Mouse (Mus musculus): ENCODE results near the gene Wnt2b. TPM values are rescaled to one million over a fixed set of nuclear protein-coding genes. Genes with fewer than 3 reads are reported as not detected.

Gene Wnt2b
- polyA plus RNA-seq, 2 experiments: 0.06 TPM; not detected in 1

GRCm38 (mm10) chr3:105005561-105006065, 43.9 kb upstream of the Wnt2b start:
- H3K9ac ChIP-seq (replicated peaks): no peak overlapping the region
- H3K27ac ChIP-seq: no peak overlapping the region
- H3K4me2 ChIP-seq (ENCODE audit: low read depth): no peak overlapping the region
- DNase-seq (ENCODE audit: low read depth in 3 of 3, low spot score in 3 of 3): no peak
- H3K4me1 ChIP-seq (replicated peaks; ENCODE audit: control insufficient read depth in 2 of 2, insufficient read depth in 2 of 2, low read length in 1 of 2): no peaks in the 10 kb centered on the region
- no peaks in the 10 kb centered on the region for H3K36me3 ChIP-seq (replicated peaks; ENCODE audit: control insufficient read depth, insufficient read depth, low read depth)
- H3K27me3 ChIP-seq (ENCODE audit: control insufficient read depth, insufficient read depth, low read length): no peaks in the 10 kb centered on the region
- H3K4me3 ChIP-seq (ENCODE audit: insufficient read depth in 1 of 2, low read depth in 2 of 2, low read length in 2 of 2): no peak overlapping the region
- no peaks in the 10 kb centered on the region for H3K9me3 ChIP-seq (ENCODE audit: control insufficient read depth, low read length)
- TF ChIP-seq EP300 (IDR thresholded peaks at IDR 0.05; ENCODE audit: low read depth) (no peak), CTCF (IDR thresholded peaks at IDR 0.05; ENCODE audit: low read depth) (no peak)
- ATAC-seq (ENCODE audit: insufficient read depth): no peak
- WGBS (ENCODE audit: insufficient replicate concordance): 74% methylated on average over 20 of the region's 20 CpGs

DNA sequence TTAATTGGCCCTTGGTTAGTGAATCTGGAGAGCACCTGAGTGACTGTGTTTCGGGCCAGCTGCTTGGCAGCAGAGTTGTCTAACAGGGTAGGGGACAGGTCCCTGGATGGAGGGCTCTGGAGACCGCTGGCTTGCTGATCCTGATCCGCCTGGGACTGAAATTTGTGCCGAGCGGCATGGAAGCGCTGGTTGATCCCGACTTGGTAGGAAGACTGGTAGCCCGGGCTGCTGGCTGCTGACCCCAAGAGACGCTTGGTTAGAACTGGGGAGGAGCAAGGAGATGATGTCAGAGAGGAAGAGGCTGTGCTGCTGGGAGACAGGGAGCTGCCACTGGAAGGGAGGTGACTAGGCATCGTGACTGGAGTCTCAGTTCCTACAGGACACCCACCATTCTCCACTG, 43.3 kb upstream of the Wnt2b start:
- Histone ChIP-seq H3K9me3 (ENCODE audit: control insufficient read depth, low read length) (no peaks in the 10 kb centered on the region), H3K36me3 (replicated peaks; ENCODE audit: control insufficient read depth, insufficient read depth, low read depth) (no peaks in the 10 kb centered on the region), H3K4me1 (replicated peaks; ENCODE audit: control insufficient read depth in 2 of 2, insufficient read depth in 2 of 2, low read length in 1 of 2) (no peaks in the 10 kb centered on the region), H3K27me3 (ENCODE audit: control insufficient read depth, insufficient read depth, low read length) (no peaks in the 10 kb centered on the region), H3K4me2 (ENCODE audit: low read depth) (no peak overlapping the region), H3K27ac (no peak overlapping the region), H3K4me3 (ENCODE audit: insufficient read depth in 1 of 2, low read depth in 2 of 2, low read length in 2 of 2) (no peak overlapping the region), H3K9ac (replicated peaks) (no peak overlapping the region)
- DNase-seq (ENCODE audit: low read depth in 3 of 3, low spot score in 3 of 3): no peak
- WGBS (ENCODE audit: insufficient replicate concordance): 73% methylated on average over 10 of the region's 10 CpGs
- TF ChIP-seq EP300 (IDR thresholded peaks at IDR 0.05; ENCODE audit: low read depth) (no peak), CTCF (IDR thresholded peaks at IDR 0.05; ENCODE audit: low read depth) (no peak)
- no peak for ATAC-seq (ENCODE audit: insufficient read depth)

DNA sequence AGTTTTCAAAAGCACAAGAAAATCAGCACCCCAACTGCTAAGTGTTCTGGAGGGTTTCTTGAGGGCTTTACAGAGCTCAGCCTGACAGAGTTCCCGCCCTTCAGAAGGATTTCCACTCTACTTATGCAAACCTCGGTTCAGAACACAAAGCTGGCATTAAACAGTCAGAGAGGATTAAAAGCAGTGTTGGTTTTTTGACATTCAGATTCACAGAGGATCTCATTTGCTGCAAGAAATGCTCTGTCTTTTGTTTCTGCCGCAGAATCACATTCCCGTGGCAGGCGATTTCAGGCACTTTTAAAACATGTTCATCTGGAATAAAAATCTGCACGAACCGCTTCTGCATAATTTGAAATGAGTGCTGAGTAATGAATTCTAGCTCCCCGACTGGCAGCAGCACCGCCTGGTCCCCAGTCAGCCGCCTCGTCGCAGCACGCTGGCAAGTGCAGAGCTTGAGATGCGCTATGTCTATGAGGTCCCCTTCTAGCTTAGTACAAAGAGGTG, 42.3 kb upstream of the Wnt2b start:
- no peak overlapping the region for H3K4me3 ChIP-seq (ENCODE audit: insufficient read depth in 1 of 2, low read depth in 2 of 2, low read length in 2 of 2)
- no peak overlapping the region for H3K4me2 ChIP-seq (ENCODE audit: low read depth)
- ATAC-seq (ENCODE audit: insufficient read depth) (no peak), DNase-seq (ENCODE audit: low read depth in 3 of 3, low spot score in 3 of 3) (no peak)
- H3K4me1 ChIP-seq (replicated peaks; ENCODE audit: control insufficient read depth in 2 of 2, insufficient read depth in 2 of 2, low read length in 1 of 2): no peaks in the 10 kb centered on the region
- H3K9ac ChIP-seq (replicated peaks): no peak overlapping the region
- 76% methylated on average over 14 of the region's 14 CpGs for WGBS (ENCODE audit: insufficient replicate concordance)
- no peaks in the 10 kb centered on the region for H3K9me3 ChIP-seq (ENCODE audit: control insufficient read depth, low read length)
- H3K27ac ChIP-seq: no peak overlapping the region
- no peaks in the 10 kb centered on the region for H3K27me3 ChIP-seq (ENCODE audit: control insufficient read depth, insufficient read depth, low read length)
- TF ChIP-seq CTCF (IDR thresholded peaks at IDR 0.05; ENCODE audit: low read depth) (no peak), EP300 (IDR thresholded peaks at IDR 0.05; ENCODE audit: low read depth) (no peak)
- no peaks in the 10 kb centered on the region for H3K36me3 ChIP-seq (replicated peaks; ENCODE audit: control insufficient read depth, insufficient read depth, low read depth)

GRCm38 (mm10) chr3:105001374-105001773, 39.7 kb upstream of the Wnt2b start:
- H3K4me1 ChIP-seq (replicated peaks; ENCODE audit: control insufficient read depth in 2 of 2, insufficient read depth in 2 of 2, low read length in 1 of 2): no peaks in the 10 kb centered on the region
- H3K36me3 ChIP-seq (replicated peaks; ENCODE audit: control insufficient read depth, insufficient read depth, low read depth): no peaks in the 10 kb centered on the region
- no peaks in the 10 kb centered on the region for H3K9me3 ChIP-seq (ENCODE audit: control insufficient read depth, low read length)
- no peak overlapping the region for H3K27ac ChIP-seq
- H3K27me3 ChIP-seq (ENCODE audit: control insufficient read depth, insufficient read depth, low read length): no peaks in the 10 kb centered on the region; the same call in 1 of the 2 replicates
- DNase-seq (ENCODE audit: low read depth in 3 of 3, low spot score in 3 of 3): no peak
- WGBS (ENCODE audit: insufficient replicate concordance): 13% methylated on average over 6 of the region's 6 CpGs
- H3K4me3 ChIP-seq (ENCODE audit: insufficient read depth in 1 of 2, low read depth in 2 of 2, low read length in 2 of 2): no peak overlapping the region
- no peak for ATAC-seq (ENCODE audit: insufficient read depth)
- no peak overlapping the region for H3K4me2 ChIP-seq (ENCODE audit: low read depth)
- no peak overlapping the region for H3K9ac ChIP-seq (replicated peaks)
- no peak for TF ChIP-seq EP300 (IDR thresholded peaks at IDR 0.05; ENCODE audit: low read depth)
- no peak for TF ChIP-seq CTCF (IDR thresholded peaks at IDR 0.05; ENCODE audit: low read depth)

- no peaks in the 10 kb centered on the region for H3K4me1 ChIP-seq (replicated peaks; ENCODE audit: control insufficient read depth in 2 of 2, insufficient read depth in 2 of 2, low read length in 1 of 2)
- no peak for TF ChIP-seq EP300 (IDR thresholded peaks at IDR 0.05; ENCODE audit: low read depth)
- no peak for TF ChIP-seq CTCF (IDR thresholded peaks at IDR 0.05; ENCODE audit: low read depth)
- no peak for ATAC-seq (ENCODE audit: insufficient read depth)
- H3K4me3 ChIP-seq (ENCODE audit: insufficient read depth in 1 of 2, low read depth in 2 of 2, low read length in 2 of 2): no peak overlapping the region
- no peak overlapping the region for H3K27ac ChIP-seq
- DNase-seq (ENCODE audit: low read depth in 3 of 3, low spot score in 3 of 3): no peak
- no peak overlapping the region for H3K4me2 ChIP-seq (ENCODE audit: low read depth)
- H3K9me3 ChIP-seq (ENCODE audit: control insufficient read depth, low read length): no peaks in the 10 kb centered on the region
- no peak overlapping the region for H3K9ac ChIP-seq (replicated peaks)
- H3K27me3 ChIP-seq (ENCODE audit: control insufficient read depth, insufficient read depth, low read length): no peaks in the 10 kb centered on the region; the same call in 1 of the 2 replicates
- no peaks in the 10 kb centered on the region for H3K36me3 ChIP-seq (replicated peaks; ENCODE audit: control insufficient read depth, insufficient read depth, low read depth)
- 67% methylated on average over 8 of the region's 8 CpGs for WGBS (ENCODE audit: insufficient replicate concordance)
Measured at GRCm38 (mm10) chr3:105000561-105000960, 38.8 kb upstream of the Wnt2b start.

All from liver, embryonic 14.5 days (tissue).